Mouse (Mus musculus): ENCODE results near the gene Ednrb.

The Ednrb gene

GRCm38 (mm10) chr14:103844011-103844549 lies at the start of gene Ednrb:
Gene Ednrb (minus strand): TSS chr14:103844402.
- peak; percentile 9 to 16 for DNase-seq (ENCODE audit: low spot score in 2 of 2)

- DNase-seq (ENCODE audit: low spot score in 2 of 2): no peak
Observed at GRCm38 (mm10) chr14:103892411-103892938, 48.3 kb upstream of the Ednrb start.

GRCm38 (mm10) chr14:103890761-103891160 lies 46.6 kb upstream of the Ednrb start:
- no peak for DNase-seq (ENCODE audit: low spot score in 2 of 2)

GRCm38 (mm10) chr14:103884892-103885575 lies 40.8 kb upstream of the Ednrb start:
- no peak for DNase-seq (ENCODE audit: low spot score in 2 of 2)

GRCm38 (mm10) chr14:103882943-103883342 lies 38.7 kb upstream of the Ednrb start:
- DNase-seq (ENCODE audit: low spot score in 2 of 2): no peak

GRCm38 (mm10) chr14:103877117-103877516 lies 32.9 kb upstream of the Ednrb start:
- DNase-seq (ENCODE audit: low spot score in 2 of 2): no peak

GRCm38 (mm10) chr14:103876598-103876997 lies 32.4 kb upstream of the Ednrb start:
- no peak for DNase-seq (ENCODE audit: low spot score in 2 of 2)

GRCm38 (mm10) chr14:103866636-103867035 lies 22.4 kb upstream of the Ednrb start:
- DNase-seq (ENCODE audit: low spot score in 2 of 2): no peak

- DNase-seq (ENCODE audit: low spot score in 2 of 2): no peak
Observed at GRCm38 (mm10) chr14:103865226-103865625, 21.0 kb upstream of the Ednrb start.

- DNase-seq (ENCODE audit: low spot score in 2 of 2): no peak
Observed at GRCm38 (mm10) chr14:103850071-103850845, 6.1 kb upstream of the Ednrb start.

GRCm38 (mm10) chr14:103845716-103846115 lies 1.5 kb upstream of the Ednrb start:
- DNase-seq (ENCODE audit: low spot score in 2 of 2): no peak

GRCm38 (mm10) chr14:103844944-103845343 lies 742 bp upstream of the Ednrb start:
- DNase-seq (ENCODE audit: low spot score in 2 of 2): no peak

- peak; percentile 45 to 53 for DNase-seq (ENCODE audit: low spot score in 2 of 2)
Observed at GRCm38 (mm10) chr14:103843371-103844001, 716 bp downstream of the Ednrb start.

- DNase-seq (ENCODE audit: low spot score in 2 of 2): peak in 1 of 2 experiments; percentile 13
Observed at GRCm38 (mm10) chr14:103842896-103843295, 1.3 kb downstream of the Ednrb start.

- no peak for DNase-seq (ENCODE audit: low spot score in 2 of 2)
Observed at GRCm38 (mm10) chr14:103840436-103840835, 3.8 kb downstream of the Ednrb start.

GRCm38 (mm10) chr14:103838887-103839286 lies 5.3 kb downstream of the Ednrb start:
- DNase-seq (ENCODE audit: low spot score in 2 of 2): no peak

GRCm38 (mm10) chr14:103834589-103834988 lies 9.6 kb downstream of the Ednrb start:
- DNase-seq (ENCODE audit: low spot score in 2 of 2): no peak

GRCm38 (mm10) chr14:103834147-103834546 lies 10.1 kb downstream of the Ednrb start:
- no peak for DNase-seq (ENCODE audit: low spot score in 2 of 2)

- no peak for DNase-seq (ENCODE audit: low spot score in 2 of 2)
Observed at GRCm38 (mm10) chr14:103832472-103832871, 11.7 kb downstream of the Ednrb start.

GRCm38 (mm10) chr14:103831007-103831406 lies 13.2 kb downstream of the Ednrb start:
- no peak for DNase-seq (ENCODE audit: low spot score in 2 of 2)

- no peak for DNase-seq (ENCODE audit: low spot score in 2 of 2)
Observed at GRCm38 (mm10) chr14:103826343-103826742, 17.9 kb downstream of the Ednrb start.

- no peak for DNase-seq (ENCODE audit: low spot score in 2 of 2)
Observed at GRCm38 (mm10) chr14:103825934-103826333, 18.3 kb downstream of the Ednrb start.
